Mouse (Mus musculus): ENCODE measurements around the gene Spsb3. TPM values are rescaled to one million over a fixed set of nuclear protein-coding genes. Genes with fewer than 3 reads are reported as not detected.

The Spsb3 gene
- polyA plus RNA-seq, 1 experiment, result 55.5 TPM

DNA sequence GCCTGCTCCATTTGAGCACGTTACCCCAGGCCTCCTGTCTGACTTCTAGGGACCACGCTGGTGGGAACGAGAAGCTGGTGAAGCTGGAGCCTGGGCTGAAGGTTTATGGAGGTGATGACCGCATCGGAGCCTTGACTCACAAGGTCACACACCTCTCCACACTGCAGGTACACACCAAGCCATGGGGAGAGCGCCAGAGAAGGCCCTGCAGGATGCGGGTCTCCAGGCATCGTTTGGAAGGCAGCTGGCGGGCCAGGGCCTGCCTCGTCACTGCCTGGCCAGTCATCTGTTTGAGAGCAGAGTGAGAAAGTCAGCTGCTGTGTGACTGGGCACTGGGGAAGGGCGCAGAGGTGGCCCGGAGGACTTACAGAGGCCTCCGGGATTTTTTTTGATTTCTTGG, 29.9 kb upstream of the Spsb3 start:
- TF ChIP-seq CTCF (conservative IDR thresholded peaks at IDR 0.05; ENCODE audit: insufficient read depth, insufficient read length, low read depth, low read length), result no peak
- no peak for TF ChIP-seq POLR2A (IDR thresholded peaks at IDR 0.05; ENCODE audit: low read depth, low read length)
- no peak for DNase-seq
- Histone ChIP-seq H3K27ac (ENCODE audit: insufficient read depth, low read depth, low read length) (peak overlapping the region; percentile 81), H3K36me3 (ENCODE audit: control insufficient read depth, insufficient read depth, low read length) (peaks cover 5% of the 10 kb centered on the region), H3K4me3 (ENCODE audit: insufficient read depth, low read depth, low read length) (no peak overlapping the region), H3K4me1 (ENCODE audit: control insufficient read depth, insufficient read depth, low read length) (peaks cover 27% of the 10 kb centered on the region; the same call in 1 of the 2 replicates), H3K27me3 (replicated peaks; ENCODE audit: control insufficient read depth, insufficient read depth, low read length) (no peaks in the 10 kb centered on the region)
- WGBS, result 82% methylated on average over 13 of the region's 13 CpGs

DNA sequence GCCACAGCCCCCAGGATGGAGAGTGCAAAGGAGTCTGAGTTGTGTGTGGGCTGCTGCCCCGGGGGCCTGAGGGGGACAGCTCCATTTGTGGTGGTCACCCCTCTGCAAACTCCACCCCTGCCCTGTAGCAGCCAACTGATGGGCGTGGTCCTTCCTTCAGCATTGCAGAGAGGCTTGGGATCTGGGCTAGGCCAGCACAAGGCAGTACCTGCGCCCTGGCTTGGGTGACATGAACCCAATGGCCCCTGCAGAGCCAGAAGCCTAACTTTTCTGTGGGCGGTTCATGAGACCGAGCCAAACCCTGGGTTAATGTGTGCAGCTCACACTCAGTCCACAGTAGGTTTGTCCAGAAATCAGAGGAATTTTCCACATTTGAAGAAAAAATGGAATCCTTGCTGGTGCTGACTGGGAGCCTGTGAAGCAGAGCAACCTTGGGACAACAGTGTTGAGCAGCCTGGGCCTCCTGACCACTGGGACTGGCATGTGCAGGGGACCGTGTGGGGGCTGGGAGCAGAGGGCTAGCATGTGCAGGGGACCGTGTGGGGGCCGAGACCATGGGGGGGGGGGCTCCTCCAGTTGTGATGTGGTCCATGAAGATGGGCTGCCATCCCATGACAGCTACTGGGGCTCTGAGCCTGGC, 28.5 kb upstream of the Spsb3 start:
- TF ChIP-seq POLR2A (IDR thresholded peaks at IDR 0.05; ENCODE audit: low read depth, low read length) (no peak), CTCF (conservative IDR thresholded peaks at IDR 0.05; ENCODE audit: insufficient read depth, insufficient read length, low read depth, low read length) (no peak)
- peak; percentile 95 for DNase-seq
- H3K27ac ChIP-seq (ENCODE audit: insufficient read depth, low read depth, low read length), result peak overlapping the region; percentile 69
- 38% methylated on average over 8 of the region's 8 CpGs for WGBS
- H3K4me1 ChIP-seq (ENCODE audit: control insufficient read depth, insufficient read depth, low read length), result peaks cover 23% of the 10 kb centered on the region; the same call in 1 of the 2 replicates
- H3K4me3 ChIP-seq (ENCODE audit: insufficient read depth, low read depth, low read length), result peak overlapping the region; percentile 14; the same call in 1 of the 2 replicates
- H3K36me3 ChIP-seq (ENCODE audit: control insufficient read depth, insufficient read depth, low read length), result peaks cover 5% of the 10 kb centered on the region
- no peaks in the 10 kb centered on the region for H3K27me3 ChIP-seq (replicated peaks; ENCODE audit: control insufficient read depth, insufficient read depth, low read length)

DNA sequence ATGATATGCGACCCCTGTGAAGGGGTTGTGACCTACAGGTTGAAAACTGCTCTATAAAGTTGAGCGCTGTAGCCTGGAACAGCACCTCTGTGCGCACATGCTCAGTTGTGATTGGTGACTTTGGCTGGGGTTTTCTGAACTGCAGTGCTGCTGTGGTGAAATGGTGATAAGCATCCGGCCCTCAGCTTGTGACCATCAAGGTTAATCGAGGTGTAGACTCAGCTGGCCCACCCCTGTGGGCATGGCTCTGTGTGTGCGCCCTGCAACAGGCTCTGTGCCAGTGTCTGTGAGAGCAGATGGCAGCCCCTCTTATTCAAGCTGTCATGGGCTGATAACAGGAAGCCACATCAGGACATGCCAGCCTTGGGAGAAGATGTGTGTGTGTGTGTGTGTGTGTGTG, 27.5 kb upstream of the Spsb3 start:
- peaks cover 5% of the 10 kb centered on the region for H3K36me3 ChIP-seq (ENCODE audit: control insufficient read depth, insufficient read depth, low read length)
- H3K27me3 ChIP-seq (replicated peaks; ENCODE audit: control insufficient read depth, insufficient read depth, low read length), result no peaks in the 10 kb centered on the region
- WGBS, result 73% methylated on average over 6 of the region's 6 CpGs
- no peak overlapping the region for H3K4me3 ChIP-seq (ENCODE audit: insufficient read depth, low read depth, low read length)
- DNase-seq, result no peak
- no peak overlapping the region for H3K27ac ChIP-seq (ENCODE audit: insufficient read depth, low read depth, low read length)
- peaks cover 23% of the 10 kb centered on the region; the same call in 1 of the 2 replicates for H3K4me1 ChIP-seq (ENCODE audit: control insufficient read depth, insufficient read depth, low read length)
- TF ChIP-seq CTCF (conservative IDR thresholded peaks at IDR 0.05; ENCODE audit: insufficient read depth, insufficient read length, low read depth, low read length), result no peak
- no peak for TF ChIP-seq POLR2A (IDR thresholded peaks at IDR 0.05; ENCODE audit: low read depth, low read length)

DNA sequence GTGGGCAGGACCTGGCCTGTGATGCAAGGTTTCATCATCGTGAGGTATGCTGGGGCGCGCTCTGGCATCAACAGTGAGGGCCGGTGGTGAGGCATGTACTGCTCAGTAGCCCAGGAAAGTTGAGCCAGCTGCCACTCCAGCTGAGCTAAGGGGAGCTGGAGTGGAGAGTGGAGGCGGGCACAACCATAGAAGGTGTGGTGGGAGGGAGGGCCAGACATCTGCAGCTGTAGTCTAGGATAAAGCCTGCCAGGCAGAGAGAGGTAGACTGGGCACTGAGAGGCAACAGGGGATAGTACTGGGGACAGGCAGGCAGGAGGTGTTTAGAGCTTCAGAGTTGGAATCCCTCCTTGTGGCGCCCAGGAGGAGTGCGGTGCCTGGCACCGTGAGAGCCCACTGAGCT, 26.4 kb upstream of the Spsb3 start:
- no peak for DNase-seq
- no peak overlapping the region for H3K4me3 ChIP-seq (ENCODE audit: insufficient read depth, low read depth, low read length)
- no peaks in the 10 kb centered on the region for H3K27me3 ChIP-seq (replicated peaks; ENCODE audit: control insufficient read depth, insufficient read depth, low read length)
- H3K27ac ChIP-seq (ENCODE audit: insufficient read depth, low read depth, low read length), result no peak overlapping the region
- peaks cover 23% of the 10 kb centered on the region; the same call in 1 of the 2 replicates for H3K4me1 ChIP-seq (ENCODE audit: control insufficient read depth, insufficient read depth, low read length)
- H3K36me3 ChIP-seq (ENCODE audit: control insufficient read depth, insufficient read depth, low read length), result peaks cover 5% of the 10 kb centered on the region
- WGBS, result 92% methylated on average over 8 of the region's 8 CpGs
- TF ChIP-seq CTCF (conservative IDR thresholded peaks at IDR 0.05; ENCODE audit: insufficient read depth, insufficient read length, low read depth, low read length), result no peak
- no peak for TF ChIP-seq POLR2A (IDR thresholded peaks at IDR 0.05; ENCODE audit: low read depth, low read length)

DNA sequence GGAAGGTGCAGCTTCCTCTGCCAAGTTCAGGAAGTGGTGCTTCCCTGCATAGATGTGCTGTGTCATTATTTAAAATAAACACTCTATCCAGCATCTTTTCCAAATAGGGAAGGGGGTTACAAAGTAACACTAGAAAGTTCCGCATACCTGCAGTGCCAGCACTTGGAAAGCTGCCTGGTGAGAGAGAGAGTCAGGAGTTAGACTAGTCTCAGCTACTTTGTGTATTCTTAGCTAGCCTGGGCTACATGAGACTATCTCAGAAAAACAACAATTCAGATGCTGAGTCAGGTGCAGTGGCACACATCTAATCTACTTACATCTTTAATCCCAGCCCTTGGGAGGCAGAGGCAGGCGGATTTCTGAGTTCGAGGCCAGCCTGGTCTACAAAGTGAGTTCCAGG, 24.7 kb upstream of the Spsb3 start:
- 82% methylated on average over 3 of the region's 3 CpGs for WGBS
- Histone ChIP-seq H3K4me1 (ENCODE audit: control insufficient read depth, insufficient read depth, low read length) (peaks cover 13% of the 10 kb centered on the region; the same call in 1 of the 2 replicates), H3K4me3 (ENCODE audit: insufficient read depth, low read depth, low read length) (no peak overlapping the region), H3K36me3 (ENCODE audit: control insufficient read depth, insufficient read depth, low read length) (peaks cover 5% of the 10 kb centered on the region), H3K27ac (ENCODE audit: insufficient read depth, low read depth, low read length) (no peak overlapping the region), H3K27me3 (replicated peaks; ENCODE audit: control insufficient read depth, insufficient read depth, low read length) (no peaks in the 10 kb centered on the region)
- DNase-seq, result no peak
- TF ChIP-seq POLR2A (IDR thresholded peaks at IDR 0.05; ENCODE audit: low read depth, low read length) (no peak), CTCF (conservative IDR thresholded peaks at IDR 0.05; ENCODE audit: insufficient read depth, insufficient read length, low read depth, low read length) (no peak)

GRCm38 (mm10) chr17:24865776-24866175, 20.7 kb upstream of the Spsb3 start, which contains the start of gene Igfals:
Gene Igfals, plus strand, starts transcription at chr17:24865997.
- H3K4me3 ChIP-seq (ENCODE audit: insufficient read depth, low read depth, low read length), result no peak within 1 kb of the TSS
- H3K27me3 ChIP-seq (replicated peaks; ENCODE audit: control insufficient read depth, insufficient read depth, low read length), result no peaks in the 10 kb centered on the region
- TF ChIP-seq CTCF (conservative IDR thresholded peaks at IDR 0.05; ENCODE audit: insufficient read depth, insufficient read length, low read depth, low read length) (no peak), POLR2A (IDR thresholded peaks at IDR 0.05; ENCODE audit: low read depth, low read length) (no peak)
- H3K4me1 ChIP-seq (ENCODE audit: control insufficient read depth, insufficient read depth, low read length), result peaks cover 5% of the 10 kb centered on the region; the same call in 1 of the 2 replicates
- no peak within 1 kb of the TSS for H3K27ac ChIP-seq (ENCODE audit: insufficient read depth, low read depth, low read length)
- WGBS, result 92% methylated on average over 8 of the region's 8 CpGs
- DNase-seq, result no peak
- peaks cover 5% of the 10 kb centered on the region for H3K36me3 ChIP-seq (ENCODE audit: control insufficient read depth, insufficient read depth, low read length)

DNA sequence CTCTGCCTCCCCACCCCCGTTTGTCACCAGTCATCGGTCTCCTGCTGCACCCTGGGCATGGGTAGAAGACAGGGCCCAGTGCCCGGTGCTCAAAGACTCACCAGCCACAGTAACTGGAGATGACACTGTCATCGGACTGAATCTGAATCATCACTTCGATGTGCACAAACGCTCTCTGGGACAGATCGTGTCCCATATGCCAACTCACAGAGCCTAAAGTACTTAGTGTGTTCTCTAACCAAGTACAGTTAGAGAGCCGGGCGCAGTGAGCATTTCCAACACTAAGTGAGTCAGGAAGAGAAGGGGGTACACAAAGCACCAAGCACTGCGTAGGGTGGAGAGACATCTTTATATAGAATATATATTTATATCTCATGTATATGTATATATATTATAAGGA, 18.5 kb upstream of the Spsb3 start:
- TF ChIP-seq CTCF (conservative IDR thresholded peaks at IDR 0.05; ENCODE audit: insufficient read depth, insufficient read length, low read depth, low read length), result no peak
- no peak for TF ChIP-seq POLR2A (IDR thresholded peaks at IDR 0.05; ENCODE audit: low read depth, low read length)
- H3K36me3 ChIP-seq (ENCODE audit: control insufficient read depth, insufficient read depth, low read length), result no peaks in the 10 kb centered on the region; the same call in 1 of the 2 replicates
- peaks cover 5% of the 10 kb centered on the region; the same call in 1 of the 2 replicates for H3K4me1 ChIP-seq (ENCODE audit: control insufficient read depth, insufficient read depth, low read length)
- H3K27ac ChIP-seq (ENCODE audit: insufficient read depth, low read depth, low read length), result no peak overlapping the region
- WGBS, result 93% methylated on average over 10 of the region's 10 CpGs
- H3K4me3 ChIP-seq (ENCODE audit: insufficient read depth, low read depth, low read length), result no peak overlapping the region
- DNase-seq, result no peak
- H3K27me3 ChIP-seq (replicated peaks; ENCODE audit: control insufficient read depth, insufficient read depth, low read length), result no peaks in the 10 kb centered on the region

Data from kidney, adult 2 months (tissue).